Mouse (Mus musculus): ENCODE data around the gene Tbc1d8.
A peak's percentile ranks its signal among the peaks of the same experiment; 100 is the strongest.

The Tbc1d8 gene

GRCm38 (mm10) chr1:39445303-39446050 is 33.1 kb downstream of the Tbc1d8 start:
- DNase-seq: no peak

GRCm38 (mm10) chr1:39443764-39444163 is 34.8 kb downstream of the Tbc1d8 start:
- no peak for DNase-seq

- no peak for DNase-seq
Measured at GRCm38 (mm10) chr1:39441686-39442085, 36.9 kb downstream of the Tbc1d8 start.

GRCm38 (mm10) chr1:39439661-39440548 is 38.6 kb downstream of the Tbc1d8 start:
- DNase-seq: no peak

GRCm38 (mm10) chr1:39438629-39439028 is 39.9 kb downstream of the Tbc1d8 start:
- DNase-seq: no peak

- DNase-seq: no peak
Measured at GRCm38 (mm10) chr1:39434264-39434663, 44.3 kb downstream of the Tbc1d8 start.

GRCm38 (mm10) chr1:39430020-39430419 is 48.5 kb downstream of the Tbc1d8 start:
- no peak for DNase-seq

- DNase-seq: no peak
Measured at GRCm38 (mm10) chr1:39429015-39429414, 49.5 kb downstream of the Tbc1d8 start.

GRCm38 (mm10) chr1:39428280-39428679 is 50.3 kb downstream of the Tbc1d8 start:
- DNase-seq: no peak

GRCm38 (mm10) chr1:39425497-39425896 is 53.1 kb downstream of the Tbc1d8 start:
- DNase-seq: no peak

- DNase-seq: no peak
Measured at GRCm38 (mm10) chr1:39420987-39421386, 57.6 kb downstream of the Tbc1d8 start.

GRCm38 (mm10) chr1:39418852-39419251 is 59.7 kb downstream of the Tbc1d8 start:
- DNase-seq: no peak

GRCm38 (mm10) chr1:39417817-39418216 is 60.7 kb downstream of the Tbc1d8 start:
- peak; percentile 37 to 76 for DNase-seq

GRCm38 (mm10) chr1:39410085-39410821 is 68.3 kb downstream of the Tbc1d8 start:
- peak; percentile 34 to 61 for DNase-seq

GRCm38 (mm10) chr1:39408668-39409067 is 69.9 kb downstream of the Tbc1d8 start:
- no peak for DNase-seq

- DNase-seq: no peak
Measured at GRCm38 (mm10) chr1:39408123-39408522, 70.4 kb downstream of the Tbc1d8 start.

GRCm38 (mm10) chr1:39407108-39407507 is 71.4 kb downstream of the Tbc1d8 start:
- DNase-seq: peak in 1 of 2 experiments; percentile 36

GRCm38 (mm10) chr1:39400173-39400572 is 78.4 kb downstream of the Tbc1d8 start:
- DNase-seq: no peak

- DNase-seq: peak in 1 of 2 experiments; percentile 26
Measured at GRCm38 (mm10) chr1:39399228-39399627, 79.3 kb downstream of the Tbc1d8 start.

GRCm38 (mm10) chr1:39398284-39398683 is 80.3 kb downstream of the Tbc1d8 start:
- no peak for DNase-seq

GRCm38 (mm10) chr1:39396347-39396746 is 82.2 kb downstream of the Tbc1d8 start:
- DNase-seq: no peak

GRCm38 (mm10) chr1:39394650-39395049 is 83.9 kb downstream of the Tbc1d8 start:
- no peak for DNase-seq

GRCm38 (mm10) chr1:39394096-39394495 is 84.5 kb downstream of the Tbc1d8 start:
- DNase-seq: peak; percentile 52 to 70

Data from kidney, postnatal 25 days (tissue).